Mouse (Mus musculus) ovary, postnatal 36 days (tissue): Measurements from ENCODE around the gene Ndc1.
"Not testable (repeated sequence)": the region's sequence is repeated elsewhere in the genome, so short reads cannot be mapped to it uniquely, and the experiment has no call there.

Experiments used
- DNase-seq: peaks from one replicate; pipeline ENCODE4 v3.0.0; 2022; ENCODE audit warnings: low spot score, mixed read lengths

The Ndc1 gene

DNA sequence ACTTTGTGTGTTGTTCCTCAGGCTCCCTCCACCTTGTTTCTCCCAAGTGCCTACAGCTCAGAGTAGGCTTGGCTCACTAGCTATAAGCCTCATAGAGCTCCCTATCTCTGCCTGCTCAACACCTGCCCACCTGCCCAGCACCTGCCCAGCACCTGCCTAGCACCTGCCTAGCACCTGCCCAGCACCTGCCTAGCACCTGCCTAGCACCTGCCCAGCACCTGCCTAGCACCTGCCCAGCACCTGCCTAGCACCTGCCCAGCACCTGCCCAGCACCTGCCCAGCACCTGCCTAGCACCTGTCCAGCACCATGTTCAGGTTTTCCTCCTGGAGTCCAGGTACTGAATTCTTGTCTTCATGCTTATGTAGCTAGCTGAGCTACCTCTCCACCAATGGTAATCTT lies 1.2 kb upstream of the Ndc1 start:
- not testable (repeated sequence) for DNase-seq

DNA sequence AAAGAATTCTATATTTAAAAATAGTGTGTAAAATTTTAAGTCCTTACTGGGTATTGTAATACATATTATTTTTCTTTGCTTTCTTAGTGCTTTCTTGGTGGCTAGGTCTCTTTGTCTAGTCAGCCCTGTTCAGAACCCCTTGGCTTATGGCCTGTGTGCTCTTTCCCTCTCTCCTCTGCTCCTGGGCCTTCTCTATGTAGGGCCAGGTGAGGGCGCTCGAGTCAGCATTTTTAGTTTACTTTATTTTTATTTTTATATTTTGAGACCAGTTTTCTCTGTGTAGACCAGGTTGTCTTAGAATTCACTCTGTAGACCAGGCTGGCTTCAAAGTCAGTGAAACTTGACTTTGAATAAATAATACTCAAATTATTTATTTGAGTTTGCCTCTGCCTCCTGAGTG lies 4.7 kb downstream of the Ndc1 start:
- DNase-seq, result no peak

DNA sequence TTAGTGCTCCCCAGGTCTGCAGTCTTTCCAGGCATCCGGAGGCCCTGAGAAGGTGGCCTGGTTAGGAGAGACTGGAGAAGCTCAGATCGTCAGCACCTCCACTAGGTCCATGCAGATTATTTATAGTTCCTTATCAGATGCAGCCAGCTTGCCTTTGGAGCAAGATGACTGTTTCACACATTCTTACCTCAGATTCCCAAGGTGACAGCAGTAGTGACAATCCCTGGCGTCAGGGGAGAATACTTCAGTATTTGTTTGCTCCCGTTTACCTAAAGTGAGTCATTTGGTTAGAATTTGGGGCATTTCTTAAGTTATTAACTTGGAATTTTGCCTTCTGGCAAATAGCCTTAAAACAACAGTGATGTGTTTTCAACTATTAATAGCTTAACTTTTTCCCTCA lies 7.1 kb downstream of the Ndc1 start:
- no peak for DNase-seq

DNA sequence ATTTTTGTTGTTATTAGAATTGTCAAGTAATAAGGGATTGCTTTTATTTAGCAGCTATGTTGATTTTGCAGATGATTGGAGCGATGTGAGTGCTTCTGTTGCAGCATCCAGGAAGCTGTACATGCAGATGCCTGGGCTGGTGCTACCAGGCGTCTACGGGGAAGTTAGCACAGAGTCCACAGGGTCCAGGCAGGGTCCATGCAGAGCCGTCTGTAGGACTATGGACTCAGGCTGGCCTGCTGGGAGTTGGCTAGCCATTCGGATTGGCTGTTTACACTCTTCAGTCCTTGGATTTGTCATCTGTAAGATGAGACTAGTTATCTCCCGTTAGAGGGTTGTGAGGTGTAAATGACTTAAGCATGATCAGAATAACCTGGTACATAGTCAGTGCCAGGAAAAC lies 11.4 kb downstream of the Ndc1 start:
- no peak for DNase-seq

DNA sequence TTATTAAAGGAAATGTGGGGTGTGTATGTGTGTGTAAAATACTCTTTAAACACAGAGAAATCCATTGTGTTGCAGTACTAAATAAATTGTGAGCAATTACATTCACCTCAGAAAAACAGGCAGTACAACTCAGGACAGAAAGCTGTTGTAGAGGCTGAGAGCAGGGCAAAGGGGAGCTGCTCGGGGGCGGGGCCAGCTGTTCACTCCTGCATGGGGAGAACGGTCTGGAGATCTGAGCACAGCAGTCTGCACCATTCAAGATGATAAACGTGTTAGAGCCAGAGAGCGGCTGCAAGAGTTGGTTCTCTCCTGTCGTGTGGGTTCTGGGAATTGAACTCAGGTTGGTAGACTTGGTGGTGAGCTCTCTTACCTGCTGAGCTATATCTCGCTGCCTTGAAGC lies 13.3 kb downstream of the Ndc1 start:
- DNase-seq, result no peak

DNA sequence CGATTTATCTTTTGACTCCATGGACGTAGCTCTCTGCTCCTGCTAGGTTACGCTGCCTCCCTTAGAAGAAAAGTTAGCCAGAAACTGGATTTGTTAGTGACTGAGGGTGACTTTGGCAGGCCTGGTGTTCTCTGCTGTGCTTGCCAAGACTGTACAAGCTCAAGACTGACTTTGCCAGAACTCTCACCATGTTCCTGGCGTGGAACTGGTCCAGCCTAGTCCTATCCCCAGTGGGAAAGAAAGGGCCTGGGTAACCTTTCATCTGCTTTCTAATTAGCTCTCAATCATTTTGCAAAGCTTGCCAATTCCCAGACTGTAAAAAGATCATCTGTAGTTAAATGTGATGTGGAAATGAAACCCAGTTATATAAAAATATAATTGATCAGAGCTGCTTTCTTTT lies 19.5 kb downstream of the Ndc1 start:
- no peak for DNase-seq

DNA sequence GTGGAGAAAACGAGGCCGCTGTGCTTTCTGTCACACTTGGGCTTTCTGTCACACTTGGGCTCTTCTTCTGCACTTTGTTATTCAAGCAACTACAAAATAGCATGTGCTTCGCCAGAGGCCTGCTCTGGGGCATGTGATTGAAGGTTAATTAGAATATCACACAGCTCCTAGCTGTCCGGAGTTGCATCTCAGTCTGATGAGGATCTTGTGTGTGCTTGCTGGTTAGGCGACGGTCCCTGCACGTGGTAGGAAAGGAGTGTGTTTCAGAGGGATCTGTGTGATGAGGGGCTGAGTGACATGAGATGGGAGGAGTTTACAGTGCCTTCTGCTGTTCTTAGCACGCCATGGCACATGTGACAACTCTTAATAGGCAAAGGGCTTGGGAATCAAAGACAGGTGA lies 19.9 kb downstream of the Ndc1 start:
- no peak for DNase-seq

DNA sequence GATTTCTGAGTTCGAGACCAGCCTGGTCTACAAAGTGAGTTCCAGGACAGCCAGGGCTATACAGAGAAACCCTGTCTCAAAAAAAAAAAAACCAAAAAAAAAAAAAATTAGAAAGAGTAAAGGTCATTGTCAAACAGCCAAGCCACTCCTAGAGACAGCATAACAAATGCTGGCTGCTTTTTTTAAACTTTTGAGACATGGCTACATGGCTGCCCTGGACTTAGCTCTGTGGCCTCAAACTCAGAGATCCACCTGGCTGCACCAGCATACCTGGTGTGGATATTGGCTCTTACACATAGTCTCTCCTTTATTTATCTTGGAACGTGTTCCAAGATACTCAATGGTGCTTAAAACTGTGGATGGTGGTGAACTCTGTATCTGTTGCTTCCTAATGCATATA lies 20.7 kb downstream of the Ndc1 start:
- no peak for DNase-seq

DNA sequence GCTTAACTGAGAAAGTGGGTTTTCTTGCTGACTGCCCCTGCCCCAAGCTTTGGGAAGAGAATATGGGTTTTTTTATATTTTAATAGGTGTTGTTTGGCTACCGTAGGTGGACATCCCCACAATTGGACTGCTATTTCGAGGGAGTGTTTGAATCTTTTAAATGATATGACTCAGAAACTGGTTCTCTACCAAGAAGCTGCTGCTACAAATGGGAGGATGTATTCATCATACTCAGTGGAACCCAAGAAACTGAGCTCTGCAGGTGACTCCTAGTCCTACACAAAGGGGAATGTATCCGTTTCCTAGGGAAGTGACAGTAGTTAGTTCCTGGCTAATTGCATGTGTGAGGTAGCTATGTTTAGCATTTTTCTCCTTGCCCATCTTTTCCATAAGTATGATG lies 21.8 kb downstream of the Ndc1 start:
- no peak for DNase-seq

DNA sequence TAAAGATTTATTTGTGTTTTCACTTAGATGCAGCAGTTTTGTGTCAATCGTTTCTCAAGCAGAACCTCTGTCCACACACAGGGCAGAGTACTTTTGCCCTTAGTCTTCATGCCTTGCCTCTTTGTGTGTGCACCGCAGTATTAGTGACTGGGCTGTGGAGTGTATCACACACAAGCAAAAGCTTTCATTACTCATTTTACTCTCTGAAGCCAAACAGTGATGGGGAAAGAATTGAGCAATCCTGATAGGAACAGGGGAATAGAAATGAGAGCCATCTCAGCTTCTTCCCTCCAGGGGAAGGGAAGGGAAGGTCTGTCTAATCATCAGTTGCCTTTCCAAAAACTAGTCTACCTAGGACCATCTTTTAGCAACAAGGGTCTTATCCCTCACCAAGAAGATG lies 26.2 kb downstream of the Ndc1 start:
- DNase-seq, result no peak

DNA sequence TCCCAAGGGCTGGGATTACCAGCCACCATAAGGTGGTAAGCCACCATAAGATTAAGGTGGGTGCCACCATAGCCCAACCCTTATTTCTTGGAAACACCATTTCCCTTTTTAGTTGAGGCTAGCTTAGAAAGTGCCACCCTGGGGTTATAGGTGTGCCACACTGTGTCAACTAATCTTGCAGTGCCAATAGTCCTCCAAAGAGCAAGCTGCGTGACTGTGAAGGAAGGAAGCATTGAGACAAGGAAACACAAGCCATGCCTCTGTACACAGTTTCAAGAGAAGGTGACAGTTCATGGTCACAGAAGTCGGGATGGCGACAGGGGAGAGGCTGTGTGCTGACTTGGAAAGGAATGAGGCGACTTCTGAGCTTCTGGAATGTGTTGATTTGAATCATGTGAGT lies 52.6 kb downstream of the Ndc1 start:
- DNase-seq, result no peak

DNA sequence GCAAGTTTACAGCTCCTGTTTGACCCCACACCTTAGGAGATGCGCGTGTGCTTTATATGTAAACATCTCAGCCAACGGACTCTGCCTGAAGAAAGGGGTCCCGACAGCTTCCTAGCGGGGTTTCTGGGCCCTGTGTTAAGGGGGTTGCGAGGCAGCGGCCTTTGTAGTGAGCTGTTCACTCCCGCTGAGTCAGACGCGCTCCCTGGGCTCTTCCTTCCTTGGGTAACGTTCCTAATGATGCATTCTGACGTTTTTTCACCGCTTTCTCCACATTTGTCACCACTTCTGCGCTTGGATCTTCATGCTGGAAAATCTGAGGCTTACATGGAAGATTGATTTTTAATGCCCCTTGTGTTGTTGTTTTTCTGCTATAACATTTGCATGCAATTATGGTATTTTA lies 54.1 kb downstream of the Ndc1 start:
- no peak for DNase-seq

DNA sequence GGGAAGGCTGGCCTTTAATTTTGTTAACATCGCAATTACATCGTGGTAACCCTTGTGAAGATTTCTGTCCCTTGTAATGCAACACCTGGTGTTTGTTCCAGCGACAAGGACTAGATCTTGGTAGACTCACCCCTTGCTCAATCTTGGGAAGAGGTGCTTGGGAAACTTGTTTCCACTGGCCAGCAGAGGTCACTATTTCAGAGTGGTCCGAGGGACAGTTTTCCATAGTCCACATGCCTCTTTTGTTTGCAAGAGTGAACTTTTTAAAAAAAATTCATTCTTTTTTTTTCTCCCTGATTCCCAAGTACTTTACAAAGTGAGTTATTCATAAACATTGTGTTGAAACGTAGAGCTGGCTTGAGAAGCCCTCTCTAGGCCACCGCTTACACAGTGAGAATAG lies 54.6 kb downstream of the Ndc1 start:
- DNase-seq, result no peak

DNA sequence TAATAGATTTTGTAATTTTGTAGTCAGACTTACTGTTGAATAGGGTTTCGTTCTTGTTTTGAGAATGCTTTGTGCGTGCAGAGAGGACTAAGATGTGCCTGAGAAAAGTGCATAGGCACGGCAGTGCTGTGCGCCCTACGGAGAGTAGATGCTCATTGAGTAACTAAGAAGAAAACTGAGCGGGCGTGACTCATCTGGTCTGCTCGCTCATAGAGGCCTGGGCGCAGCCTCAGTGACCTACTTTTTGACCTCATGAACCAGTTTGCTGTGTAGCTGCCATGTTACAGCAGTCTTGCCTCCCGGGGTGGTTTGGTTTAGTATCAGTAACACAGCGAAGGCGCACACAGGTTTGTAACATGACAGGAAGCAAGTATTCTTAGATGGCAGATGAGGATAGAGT lies 58.0 kb downstream of the Ndc1 start:
- no peak for DNase-seq

DNA sequence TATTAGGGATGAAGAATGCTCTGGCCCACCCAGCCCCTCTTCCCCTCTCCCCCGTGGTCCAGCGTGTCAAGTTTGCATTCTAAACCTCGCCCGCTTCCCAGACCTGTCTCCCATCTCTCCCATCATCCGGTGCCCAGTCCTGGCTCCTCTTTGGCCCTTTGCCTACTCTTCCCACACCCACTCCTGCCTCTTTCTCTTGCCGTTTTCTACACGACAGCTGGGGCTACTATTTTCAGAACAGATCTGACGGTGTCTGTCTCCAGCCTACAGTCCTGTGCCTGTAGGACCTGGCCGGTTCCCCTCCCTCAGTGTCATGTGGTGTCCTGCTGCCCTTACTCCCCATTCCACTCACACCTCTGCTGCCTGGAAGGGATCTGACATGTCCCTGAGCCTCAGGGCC lies 59.0 kb downstream of the Ndc1 start:
- no peak for DNase-seq

DNA sequence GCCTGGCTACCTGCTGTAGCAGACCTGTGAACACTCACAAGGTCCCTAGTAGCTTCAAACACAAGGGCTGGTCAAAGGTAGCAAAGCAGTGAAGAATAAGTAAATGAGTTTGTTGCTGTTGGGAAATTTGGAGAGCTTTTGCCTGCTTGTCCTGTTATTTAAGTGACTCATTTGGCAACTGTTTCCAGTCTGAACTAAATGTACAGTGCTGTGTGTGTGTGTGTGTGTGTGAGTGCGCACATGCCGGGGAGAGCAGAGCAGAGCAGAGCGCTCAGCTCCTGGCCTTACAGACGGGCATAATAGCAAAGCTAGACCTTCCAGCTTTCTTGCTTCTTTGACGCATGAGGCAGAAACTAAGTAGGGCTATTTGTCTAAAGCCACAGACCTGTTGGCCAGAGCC lies 65.1 kb downstream of the Ndc1 start:
- no peak for DNase-seq

DNA sequence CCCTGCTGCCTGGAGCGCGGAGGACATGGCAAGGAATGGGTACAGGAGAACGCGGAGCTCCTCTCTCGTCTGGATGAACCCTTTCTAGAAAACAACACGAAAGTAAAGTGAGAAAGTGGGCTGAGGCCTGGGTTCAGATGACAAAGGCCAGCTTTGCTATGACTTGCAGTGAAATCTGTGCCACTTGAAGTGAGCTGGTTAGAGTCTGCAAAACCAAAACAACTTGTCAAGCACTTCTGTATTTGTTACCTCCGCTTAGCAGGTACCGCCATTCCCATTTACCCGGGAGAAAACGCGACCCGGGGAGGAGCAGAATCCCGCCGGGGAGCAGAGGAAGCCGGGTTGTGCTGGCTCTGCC lies 66.4 kb downstream of the Ndc1 start:
- no peak for DNase-seq

DNA sequence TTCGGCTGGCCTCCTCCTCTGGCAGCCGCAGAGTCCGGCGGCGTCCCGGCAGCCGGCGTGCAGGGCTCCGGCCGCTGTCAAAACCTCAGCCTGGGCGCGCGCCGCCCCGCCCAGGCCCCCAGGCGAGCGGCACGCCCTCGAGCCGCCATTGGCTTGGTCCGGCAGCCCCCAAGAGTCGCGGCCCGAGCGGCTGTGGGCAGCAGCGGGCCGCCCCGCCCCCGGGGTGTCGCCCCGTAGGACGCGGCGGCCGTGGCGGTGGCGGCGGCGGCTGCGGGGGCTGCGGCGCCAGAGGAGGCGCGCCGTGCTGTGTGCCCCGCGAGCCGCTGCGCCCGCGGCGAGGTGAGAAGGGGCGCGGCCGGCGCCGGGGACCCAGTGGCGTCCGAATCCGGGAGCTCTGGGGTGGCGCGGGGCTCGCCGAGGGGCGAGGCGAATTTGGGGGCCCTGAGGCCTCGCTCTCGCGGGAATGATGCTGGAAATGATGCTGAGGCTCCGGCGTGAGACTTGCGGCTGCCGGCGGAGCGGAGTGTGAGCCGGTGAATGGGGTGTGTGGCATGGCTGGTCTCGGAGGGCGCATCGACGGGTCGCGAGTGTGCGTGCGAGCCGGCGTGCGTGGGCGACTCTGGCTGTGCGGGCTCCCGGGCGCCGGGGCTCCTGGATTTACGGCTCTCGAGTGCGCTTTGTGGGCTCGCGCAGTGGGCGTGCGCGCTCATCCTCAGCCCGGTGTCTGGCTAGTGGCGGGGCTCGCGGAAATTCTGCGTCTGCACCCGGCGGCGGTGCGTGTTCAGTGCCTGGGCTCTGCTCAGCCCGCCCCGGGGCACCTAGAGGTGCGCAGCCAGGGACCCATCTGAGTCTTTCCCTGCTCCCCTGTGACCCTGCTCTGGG lies 67.0 kb downstream of the Ndc1 start, which contains the start of gene Glis1:
Glis1 (plus strand) TSS at position 236 of the 882 bp plus-strand sequence.
- peak; percentile 83 for DNase-seq

DNA sequence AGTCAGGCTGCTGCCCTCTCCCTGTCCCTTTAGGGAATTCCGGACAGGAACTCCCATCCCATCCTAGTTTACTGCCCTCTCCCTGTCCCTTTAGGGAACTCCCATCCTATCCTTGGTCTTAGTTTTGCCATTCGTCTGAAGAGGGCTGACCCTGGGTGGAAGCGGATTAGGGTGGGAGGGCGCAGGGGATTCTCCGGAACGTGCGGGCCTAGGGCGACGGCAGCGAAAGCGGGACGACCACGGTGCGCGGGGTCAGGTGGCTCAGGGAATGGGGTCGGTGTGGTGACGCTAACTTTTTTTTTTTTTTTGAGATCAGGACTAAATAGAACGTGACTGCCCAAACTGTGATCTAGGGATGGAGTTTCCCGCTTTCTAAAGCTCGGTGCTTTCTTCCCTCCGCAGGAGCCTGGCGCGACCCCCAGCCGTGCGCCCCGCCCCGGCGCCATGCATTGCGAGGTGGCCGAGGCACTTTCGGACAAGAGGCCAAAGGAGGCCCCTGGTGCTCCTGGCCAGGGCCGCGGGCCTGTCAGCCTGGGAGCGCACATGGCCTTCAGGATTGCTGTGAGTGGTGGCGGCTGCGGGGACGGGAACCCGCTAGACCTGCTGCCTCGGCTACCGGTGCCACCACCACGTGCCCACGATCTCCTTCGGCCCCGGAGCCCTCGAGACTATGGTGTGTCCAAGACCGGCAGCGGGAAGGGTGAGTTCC lies 67.8 kb downstream of the Ndc1 start:
- no peak for DNase-seq

DNA sequence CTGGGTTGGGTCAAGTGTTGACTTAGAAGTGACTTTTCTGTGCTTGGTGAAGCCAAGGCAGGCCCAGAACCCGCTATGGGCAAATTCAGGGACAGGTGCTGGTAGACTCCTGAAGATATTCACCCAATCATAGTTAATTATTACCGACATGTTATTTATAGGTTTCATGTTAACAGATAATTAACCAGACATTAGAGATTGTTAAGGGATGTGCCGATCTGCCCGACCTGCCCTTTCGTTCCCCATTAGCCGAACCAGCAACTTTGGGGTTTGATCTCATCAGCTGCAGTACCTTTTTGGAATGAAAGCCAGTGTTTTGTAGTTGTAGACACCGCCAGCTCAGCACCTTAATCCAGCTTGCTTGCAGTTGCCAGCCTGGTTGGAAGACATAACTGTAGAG lies 68.9 kb downstream of the Ndc1 start:
- no peak for DNase-seq

DNA sequence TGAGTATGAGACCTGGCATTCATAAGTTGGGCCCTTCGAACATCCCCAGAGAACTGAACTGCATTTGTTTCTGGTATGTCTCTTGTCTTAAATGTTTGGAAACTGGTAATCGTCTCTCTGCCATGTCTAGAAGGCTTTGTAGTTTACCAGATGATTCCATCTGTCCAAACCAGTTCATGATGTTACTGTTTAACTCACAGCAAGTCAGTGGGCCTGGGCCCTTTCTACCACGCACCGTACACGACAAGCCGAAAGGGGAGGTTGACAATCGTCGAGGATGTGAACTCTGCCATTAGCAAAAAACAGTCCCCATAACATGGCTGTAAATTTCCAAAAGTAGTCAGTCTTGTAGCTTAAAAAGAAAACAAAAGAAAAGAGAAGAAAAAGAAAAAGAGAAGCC lies 71.2 kb downstream of the Ndc1 start:
- DNase-seq, result no peak

DNA sequence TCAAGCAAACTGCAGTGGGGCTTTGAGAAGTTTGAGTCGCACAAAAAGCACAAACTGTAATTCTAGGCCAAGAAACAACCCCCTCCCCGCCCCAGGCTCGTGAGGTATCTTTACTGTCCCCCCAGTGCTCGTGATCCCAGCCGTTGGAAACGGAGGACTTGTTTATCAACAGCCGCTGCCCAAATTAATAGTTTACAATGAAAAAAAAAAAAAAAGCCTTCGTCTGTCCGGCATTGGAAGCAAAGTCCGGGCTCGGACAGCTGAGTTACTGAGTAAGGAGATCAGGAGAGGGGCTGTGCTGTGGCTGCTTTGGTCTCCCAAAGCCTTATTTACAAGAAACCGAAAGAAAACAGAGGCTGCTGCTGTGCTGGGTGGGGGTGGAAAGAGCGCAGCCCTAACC lies 72.7 kb downstream of the Ndc1 start:
- no peak for DNase-seq

DNA sequence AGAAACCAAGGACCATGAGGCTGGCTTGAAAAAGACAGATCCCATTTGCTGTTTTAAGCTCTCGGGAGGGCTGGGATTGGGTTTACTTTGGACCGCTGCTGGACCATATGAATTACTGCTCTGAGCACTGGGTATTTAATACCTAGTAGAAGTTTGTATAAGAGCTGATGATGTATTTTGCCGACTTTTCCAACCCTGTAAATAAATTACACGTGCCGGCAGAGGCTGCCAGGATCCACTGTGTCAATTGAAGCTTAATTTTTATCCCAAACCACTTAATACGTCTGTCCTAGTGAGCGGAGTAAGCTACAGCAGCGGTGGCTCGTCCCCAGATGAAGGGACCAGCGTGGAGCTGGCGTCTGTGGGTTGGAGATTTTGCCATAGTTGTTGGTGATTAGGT lies 74.7 kb downstream of the Ndc1 start:
- DNase-seq, result no peak
